Mouse (Mus musculus) embryonic facial prominence, embryonic 13.5 days (tissue): ENCODE measurements around the gene Gcnt1. TPM values are rescaled to one million over a fixed set of nuclear protein-coding genes. Genes with fewer than 3 reads are reported as not detected.

Source experiments
- ATAC-seq: fragments of 200-750 bp; cut with Nextera tagmentation; 2 replicates; pipeline ENCODE4 v1.8.0; 2017; ENCODE audit warnings: low read depth; ENCODE audit not compliant: insufficient number of reproducible peaks, insufficient read depth, low FRiP score, low TSS enrichment
- H3K27ac ChIP-seq: fragments of 300-500 bp; sonication (generic); 2 replicates; pipeline ENCODE4 v1.5.1; 2015; ENCODE audit warnings: moderate library complexity, mild to moderate bottlenecking, inconsistent platforms
- H3K27me3 ChIP-seq: fragments of 300-500 bp; sonication (generic); 2 replicates; pipeline ENCODE4 v1.6.1; 2015; ENCODE audit warnings: mild to moderate bottlenecking, inconsistent platforms
- H3K36me3 ChIP-seq: fragments of 300-500 bp; sonication (generic); 2 replicates; pipeline ENCODE4 v1.6.1; 2015; ENCODE audit warnings: mild to moderate bottlenecking, inconsistent platforms
- H3K4me1 ChIP-seq: fragments of 300-500 bp; sonication (generic); 2 replicates; pipeline ENCODE4 v1.6.1; 2015; ENCODE audit warnings: inconsistent platforms
- H3K4me2 ChIP-seq: fragments of 300-500 bp; sonication (generic); 2 replicates; pipeline ENCODE4 v1.6.1; 2015; ENCODE audit warnings: moderate library complexity, mild to moderate bottlenecking, inconsistent platforms
- H3K4me3 ChIP-seq: fragments of 300-500 bp; sonication (generic); 2 replicates; pipeline ENCODE4 v1.5.1; 2015; ENCODE audit warnings: mild to moderate bottlenecking, inconsistent platforms
- H3K9ac ChIP-seq: fragments of 300-500 bp; sonication (generic); 2 replicates; pipeline ENCODE4 v1.6.1; 2015; ENCODE audit warnings: mild to moderate bottlenecking, inconsistent platforms
- H3K9me3 ChIP-seq: fragments of 300-500 bp; sonication (generic); 2 replicates; pipeline ENCODE4 v1.6.1; 2016; ENCODE audit warnings: inconsistent platforms
- WGBS: fragments of 180-500 bp; shearing (Covaris S2); methylation state at CpG from one replicate; pipeline ENCODE4 v1.1.7; 2015; ENCODE audit warnings: mixed read lengths; 5-methylcytosine and 5-hydroxymethylcytosine counted together
- polyA plus RNA-seq: library from polyadenylated mRNA; unstranded; fragments of >200 nt; fragmentation: Nextera tagmentation; extraction: Ambion mirVana; gene quantifications from 2 replicates; pipeline ENCODE4 v1.2.1, GENCODE M21; 2015

Gene Gcnt1
- polyA plus RNA-seq, 1 experiment from 2014 or later, result 3.8 TPM

GRCm38 (mm10) chr19:17347852-17348251 lies 24.8 kb downstream of the Gcnt1 start:
- H3K4me3 ChIP-seq, result no peak overlapping the region
- no peaks in the 10 kb centered on the region for H3K9me3 ChIP-seq
- no peak for ATAC-seq
- WGBS, result 88% methylated on average over 2 of the region's 2 CpGs
- no peak overlapping the region for H3K4me2 ChIP-seq
- H3K36me3 ChIP-seq, result no peaks in the 10 kb centered on the region
- no peaks in the 10 kb centered on the region for H3K27me3 ChIP-seq
- H3K4me1 ChIP-seq, result no peaks in the 10 kb centered on the region
- H3K27ac ChIP-seq, result no peak overlapping the region
- H3K9ac ChIP-seq, result no peak overlapping the region

DNA sequence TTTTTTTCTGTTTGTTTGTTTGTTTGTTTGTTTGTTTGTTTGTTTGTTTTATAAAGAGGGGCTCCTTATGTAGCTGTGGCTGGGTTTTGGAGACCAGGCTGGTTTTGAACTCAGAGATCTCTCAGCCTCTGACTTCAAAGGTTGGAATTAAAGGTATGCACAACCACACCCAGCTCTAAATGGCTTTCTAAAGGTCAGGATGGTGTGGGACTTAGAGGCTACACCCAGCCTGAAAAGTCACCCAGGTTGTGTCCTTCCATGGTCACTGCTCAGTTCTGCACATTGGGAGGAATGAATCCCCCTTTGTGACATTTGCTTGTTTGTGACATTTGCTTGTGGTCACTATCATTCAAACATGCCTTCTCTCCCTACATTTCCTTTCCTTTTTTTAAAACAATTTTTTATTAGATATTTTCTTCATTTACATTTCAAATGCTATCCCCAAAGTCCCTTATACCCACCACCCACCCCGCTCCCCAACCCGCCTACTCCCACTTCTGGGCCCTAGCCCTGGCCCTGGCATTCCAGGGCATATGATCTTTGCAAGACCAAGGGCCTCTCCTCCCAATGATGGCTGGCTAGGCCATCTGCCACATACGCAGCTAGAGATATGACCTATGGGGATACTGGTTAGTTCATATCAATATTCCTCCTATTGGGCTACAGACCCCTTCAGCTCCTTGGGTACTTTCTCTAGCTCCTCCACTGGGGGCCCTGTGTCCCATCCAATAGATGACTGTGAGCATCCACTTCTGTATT lies 25.7 kb downstream of the Gcnt1 start:
- Histone ChIP-seq H3K36me3 (no peaks in the 10 kb centered on the region), H3K9ac (no peak overlapping the region), H3K4me2 (no peak overlapping the region), H3K9me3 (no peaks in the 10 kb centered on the region), H3K4me3 (no peak overlapping the region), H3K27ac (no peak overlapping the region), H3K27me3 (no peaks in the 10 kb centered on the region), H3K4me1 (no peaks in the 10 kb centered on the region)
- 97% methylated on average over 3 of the region's 3 CpGs for WGBS
- ATAC-seq, result no peak

DNA sequence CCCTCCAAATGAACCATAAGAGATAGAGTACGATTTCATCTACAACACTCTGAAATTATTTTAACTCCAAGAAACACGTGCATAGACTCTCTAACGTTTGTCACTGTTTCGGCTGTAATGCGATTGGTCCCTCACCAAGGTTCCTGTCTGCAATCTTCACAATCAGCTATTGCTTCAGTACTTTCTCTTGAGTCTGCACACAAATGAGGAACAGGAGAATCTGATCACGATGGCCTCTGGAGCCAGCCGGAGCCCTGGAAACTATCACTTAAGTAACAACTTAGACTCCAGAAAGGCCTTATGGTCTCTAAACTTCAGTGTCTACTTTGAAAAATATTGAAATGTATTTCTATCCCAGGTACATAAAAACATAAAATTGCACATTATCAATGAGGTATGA lies 27.8 kb downstream of the Gcnt1 start:
- Histone ChIP-seq H3K36me3 (no peaks in the 10 kb centered on the region), H3K9ac (no peak overlapping the region), H3K4me2 (no peak overlapping the region), H3K4me3 (no peak overlapping the region), H3K4me1 (no peaks in the 10 kb centered on the region), H3K27ac (no peak overlapping the region), H3K9me3 (no peaks in the 10 kb centered on the region), H3K27me3 (no peaks in the 10 kb centered on the region)
- 85% methylated on average over 7 of the region's 7 CpGs for WGBS
- ATAC-seq, result no peak

GRCm38 (mm10) chr19:17339563-17339962 lies 33.1 kb downstream of the Gcnt1 start:
- H3K27me3 ChIP-seq, result no peaks in the 10 kb centered on the region; the same call in 1 of the 2 replicates
- H3K9me3 ChIP-seq, result no peaks in the 10 kb centered on the region
- no peaks in the 10 kb centered on the region for H3K36me3 ChIP-seq
- no peak overlapping the region for H3K27ac ChIP-seq
- 80% methylated on average over 2 of the region's 2 CpGs for WGBS
- H3K4me3 ChIP-seq, result no peak overlapping the region
- no peak overlapping the region for H3K4me2 ChIP-seq
- no peak overlapping the region for H3K9ac ChIP-seq
- ATAC-seq, result no peak
- peaks cover 8% of the 10 kb centered on the region for H3K4me1 ChIP-seq

- H3K9ac ChIP-seq, result no peak overlapping the region
- ATAC-seq, result no peak
- no peaks in the 10 kb centered on the region; the same call in 1 of the 2 replicates for H3K27me3 ChIP-seq
- peaks cover 8% of the 10 kb centered on the region for H3K4me1 ChIP-seq
- H3K4me3 ChIP-seq, result no peak overlapping the region
- H3K4me2 ChIP-seq, result no peak overlapping the region
- no peaks in the 10 kb centered on the region for H3K36me3 ChIP-seq
- H3K27ac ChIP-seq, result no peak overlapping the region
- no peaks in the 10 kb centered on the region for H3K9me3 ChIP-seq
- 28% methylated on average over 7 of the region's 7 CpGs for WGBS
These were observed 35.5 kb downstream of the Gcnt1 start for GRCm38 (mm10) chr19:17337057-17337679.

DNA sequence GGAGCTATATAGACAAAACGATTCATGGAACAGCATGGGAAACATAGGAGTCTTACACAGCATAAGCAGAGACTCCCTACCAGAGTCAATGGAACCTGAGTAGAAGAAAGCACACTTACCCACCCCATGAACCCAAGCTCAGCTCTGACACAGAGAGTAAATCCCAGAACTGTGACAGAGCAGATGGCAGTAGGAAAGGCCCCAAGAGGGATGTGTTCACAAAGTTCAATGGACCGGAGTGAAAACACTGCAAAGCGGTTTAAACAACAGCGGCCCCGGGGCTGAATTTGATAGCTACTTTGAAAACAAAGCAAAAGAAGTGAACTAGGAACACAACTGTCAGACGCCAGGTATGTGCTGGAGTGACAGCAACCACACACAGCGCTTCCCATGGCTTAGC lies 36.0 kb downstream of the Gcnt1 start:
- no peak overlapping the region for H3K9ac ChIP-seq
- peaks cover 8% of the 10 kb centered on the region for H3K4me1 ChIP-seq
- H3K4me2 ChIP-seq, result no peak overlapping the region
- no peak overlapping the region for H3K27ac ChIP-seq
- H3K9me3 ChIP-seq, result no peaks in the 10 kb centered on the region
- WGBS, result 39% methylated on average over 7 of the region's 7 CpGs
- H3K36me3 ChIP-seq, result no peaks in the 10 kb centered on the region
- no peaks in the 10 kb centered on the region; the same call in 1 of the 2 replicates for H3K27me3 ChIP-seq
- no peak overlapping the region for H3K4me3 ChIP-seq
- no peak for ATAC-seq

DNA sequence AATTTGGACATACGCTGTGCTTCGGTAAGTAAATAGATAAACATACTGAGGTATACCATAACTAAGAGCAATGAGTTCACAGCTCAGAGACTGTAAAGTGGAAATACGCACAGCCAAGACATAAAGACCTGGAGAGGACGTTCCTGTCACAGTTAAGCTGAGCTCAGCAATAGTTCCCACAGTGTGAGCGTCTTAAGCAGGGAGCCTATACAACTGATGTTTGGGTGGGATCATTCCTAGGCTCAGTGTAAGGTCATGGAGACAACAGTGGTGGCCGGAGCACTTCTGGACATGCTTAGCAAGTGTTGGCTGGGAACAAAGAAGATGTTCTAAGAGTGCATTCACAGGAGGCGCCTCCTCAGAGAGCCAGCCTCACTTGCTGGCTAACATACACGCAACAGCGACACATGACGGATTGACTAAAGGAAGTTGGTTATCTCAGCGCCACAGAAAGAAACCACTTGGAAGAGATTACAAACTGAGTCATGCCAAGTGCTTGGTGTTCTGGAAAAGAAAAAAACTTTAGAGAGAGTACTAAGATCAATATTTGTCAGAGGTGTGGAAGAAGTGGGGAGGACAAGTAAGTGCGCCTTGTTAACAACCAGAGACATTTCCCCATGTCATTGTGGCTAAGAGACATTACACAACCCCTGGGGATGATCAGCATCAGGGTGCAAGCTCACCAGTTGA lies 37.9 kb downstream of the Gcnt1 start:
- no peaks in the 10 kb centered on the region for H3K9me3 ChIP-seq
- H3K9ac ChIP-seq, result no peak overlapping the region
- peaks cover 8% of the 10 kb centered on the region for H3K4me1 ChIP-seq
- H3K4me3 ChIP-seq, result no peak overlapping the region
- H3K4me2 ChIP-seq, result no peak overlapping the region
- no peak overlapping the region for H3K27ac ChIP-seq
- no peak for ATAC-seq
- 0 out of 2 replicates have a peak, but pooled peaks cover 3% of the 10 kb centered on the region for H3K36me3 ChIP-seq
- H3K27me3 ChIP-seq, result no peaks in the 10 kb centered on the region; the same call in 1 of the 2 replicates
- 92% methylated on average over 12 of the region's 12 CpGs for WGBS

GRCm38 (mm10) chr19:17333043-17333442 lies 39.6 kb downstream of the Gcnt1 start:
- no peaks in the 10 kb centered on the region for H3K9me3 ChIP-seq
- H3K4me1 ChIP-seq, result peaks cover 8% of the 10 kb centered on the region
- no peak overlapping the region for H3K27ac ChIP-seq
- H3K4me2 ChIP-seq, result no peak overlapping the region
- 64% methylated on average over 7 of the region's 7 CpGs for WGBS
- no peak overlapping the region for H3K4me3 ChIP-seq
- H3K36me3 ChIP-seq, result 0 out of 2 replicates have a peak, but pooled peaks cover 6% of the 10 kb centered on the region
- no peaks in the 10 kb centered on the region for H3K27me3 ChIP-seq
- H3K9ac ChIP-seq, result no peak overlapping the region
- ATAC-seq, result no peak

- ATAC-seq, result no peak
These were observed 43.7 kb downstream of the Gcnt1 start for GRCm38 (mm10) chr19:17328916-17329315.

GRCm38 (mm10) chr19:17327881-17328404 lies 44.7 kb downstream of the Gcnt1 start:
- no peaks in the 10 kb centered on the region for H3K4me1 ChIP-seq
- ATAC-seq, result no peak
- H3K27ac ChIP-seq, result no peak overlapping the region
- no peaks in the 10 kb centered on the region for H3K27me3 ChIP-seq
- H3K4me3 ChIP-seq, result no peak overlapping the region
- H3K4me2 ChIP-seq, result no peak overlapping the region
- H3K9ac ChIP-seq, result no peak overlapping the region
- H3K36me3 ChIP-seq, result 0 out of 2 replicates have a peak, but pooled peaks cover 6% of the 10 kb centered on the region
- WGBS, result 87% methylated on average over 6 of the region's 6 CpGs
- no peaks in the 10 kb centered on the region for H3K9me3 ChIP-seq

More at GRCm38 (mm10) chr19:17328916-17329315, 43.7 kb downstream of the Gcnt1 start:
- Histone ChIP-seq H3K9me3 (no peaks in the 10 kb centered on the region), H3K4me1 (no peaks in the 10 kb centered on the region), H3K27ac (no peak overlapping the region), H3K27me3 (no peaks in the 10 kb centered on the region), H3K4me2 (no peak overlapping the region), H3K9ac (no peak overlapping the region), H3K4me3 (no peak overlapping the region), H3K36me3 (0 out of 2 replicates have a peak, but pooled peaks cover 6% of the 10 kb centered on the region)
- WGBS, result 97% methylated on average over 10 of the region's 10 CpGs

- no peak overlapping the region for H3K9ac ChIP-seq
- H3K9me3 ChIP-seq, result no peaks in the 10 kb centered on the region
- no peak overlapping the region for H3K4me2 ChIP-seq
- H3K27me3 ChIP-seq, result no peaks in the 10 kb centered on the region
- peaks cover 1% of the 10 kb centered on the region; the same call in 1 of the 2 replicates for H3K4me1 ChIP-seq
- no peak overlapping the region for H3K4me3 ChIP-seq
- WGBS, result 81% methylated on average over 5 of the region's 5 CpGs
- H3K36me3 ChIP-seq, result no peaks in the 10 kb centered on the region
- H3K27ac ChIP-seq, result no peak overlapping the region
- no peak for ATAC-seq
These were observed 48.9 kb downstream of the Gcnt1 start for GRCm38 (mm10) chr19:17323689-17324241.
